9 mouse cellular contexts compared by ENCODE assay signal in the genomic region with DNA sequence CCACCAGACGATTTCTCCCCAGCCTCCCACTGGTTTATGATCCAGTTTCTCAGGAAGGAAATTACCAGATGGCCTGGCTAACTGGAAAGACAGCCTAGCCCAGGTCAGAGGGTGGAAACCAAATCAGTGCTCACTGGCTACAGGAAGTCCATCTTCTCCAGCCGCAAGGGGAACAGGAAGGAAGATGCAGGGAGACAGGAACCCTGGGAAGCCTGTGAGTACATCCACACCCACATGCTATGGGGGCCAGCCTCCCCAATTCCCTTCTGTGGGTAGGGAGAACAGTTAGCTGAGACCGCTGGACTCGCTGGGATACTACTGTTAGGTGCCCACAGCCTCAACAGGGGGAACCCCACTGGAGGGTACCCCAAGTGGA. TPM values are rescaled to one million over a fixed set of nuclear protein-coding genes. Genes with fewer than 3 reads are reported as not detected.
DNase-seq lines count a peak whose midpoint lies in the region; ATAC-seq and TF ChIP-seq lines count a peak whose summit lies in the region.
"Had no signal": no experiment of that assay in that cellular context is flagged by ENCODE, and none has a peak within 500 bp of the region (broad histone marks: within the 10 kb centered on the region; RNA-seq: fewer than 3 reads in every experiment).

No protein-coding gene starts in this region.

- no peak overlapping the region for H3K4me3 ChIP-seq in spleen, adult 2 months (ENCODE audit: extremely low read depth, insufficient read depth, insufficient read length)
- H3K4me3 ChIP-seq in hindbrain, embryonic 13.5 days: no peak overlapping the region
- peak overlapping the region; percentile 68 for H3K4me3 ChIP-seq in liver, embryonic 15.5 days (replicated peaks)
- H3K4me3 ChIP-seq in thymus, adult 2 months (ENCODE audit: control insufficient read depth, insufficient read depth, low read length): no peak overlapping the region

- H3K4me2 ChIP-seq in hindbrain, embryonic 13.5 days: no peak overlapping the region
- H3K4me2 ChIP-seq in liver, embryonic 15.5 days: peak overlapping the region; percentile 87

- DNase-seq in spleen, adult 2 months (ENCODE audit: low read depth in 1 of 2, low spot score in 2 of 2): no peak
- no peak for DNase-seq in spleen, postnatal 14 days (ENCODE audit: low spot score in 2 of 2)
- DNase-seq in thymus, adult 2 months: no peak
- no peak for DNase-seq in thymus, postnatal 36 days
- DNase-seq in layer of hippocampus, postnatal 10 days (ENCODE audit: low spot score in 2 of 2): no peak
- no peak for DNase-seq in frontal cortex, adult 2 months (ENCODE audit: extremely low spot score in 1 of 2, low spot score in 1 of 2)

- no peaks in the 10 kb centered on the region for H3K9me3 ChIP-seq in hindbrain, embryonic 13.5 days
- no peaks in the 10 kb centered on the region for H3K9me3 ChIP-seq in liver, embryonic 15.5 days (replicated peaks)

- H3K27ac ChIP-seq in spleen, adult 2 months (ENCODE audit: insufficient read depth, low read length): peak overlapping the region; percentile 44
- peak overlapping the region; percentile 44; the same call in 1 of the 2 replicates for H3K27ac ChIP-seq in hindbrain, embryonic 13.5 days
- peak overlapping the region; percentile 100 for H3K27ac ChIP-seq in liver, embryonic 15.5 days (replicated peaks)
- no peak overlapping the region for H3K27ac ChIP-seq in thymus, adult 2 months (ENCODE audit: control insufficient read depth, insufficient read depth, low read length)

- H3K27me3 ChIP-seq in spleen, adult 2 months (ENCODE audit: control insufficient read depth, insufficient read depth, low read length): no peaks in the 10 kb centered on the region
- no peaks in the 10 kb centered on the region for H3K27me3 ChIP-seq in hindbrain, embryonic 13.5 days
- H3K27me3 ChIP-seq in liver, embryonic 15.5 days: no peaks in the 10 kb centered on the region
- H3K27me3 ChIP-seq in thymus, adult 2 months (ENCODE audit: control insufficient read depth, insufficient read depth, low read length): no peaks in the 10 kb centered on the region

- 63% methylated on average over 4 of the region's 4 CpGs for WGBS in spleen, adult 2 months
- 79% methylated on average over 4 of the region's 4 CpGs for WGBS in hindbrain, embryonic 13.5 days
- 38% methylated on average over 4 of the region's 4 CpGs for WGBS in liver, embryonic 15.5 days (ENCODE audit: insufficient replicate concordance)
- 82% methylated on average over 4 of the region's 4 CpGs for WGBS in thymus, adult 2 months

- ATAC-seq in hindbrain, embryonic 13.5 days (ENCODE audit: low FRiP score): no peak
- ATAC-seq in liver, embryonic 15.5 days (ENCODE audit: insufficient read depth): no peak

- H3K4me1 ChIP-seq in spleen, adult 2 months (ENCODE audit: control insufficient read depth, insufficient read depth, insufficient read length): peaks cover 33% of the 10 kb centered on the region
- peaks cover 54% of the 10 kb centered on the region for H3K4me1 ChIP-seq in hindbrain, embryonic 13.5 days (replicated peaks)
- H3K4me1 ChIP-seq in liver, embryonic 15.5 days (replicated peaks): peaks cover 95% of the 10 kb centered on the region
- peaks cover 21% of the 10 kb centered on the region for H3K4me1 ChIP-seq in thymus, adult 2 months (replicated peaks; ENCODE audit: control insufficient read depth, insufficient read depth, low read length)

- peaks cover 21% of the 10 kb centered on the region for H3K36me3 ChIP-seq in spleen, adult 2 months (ENCODE audit: control insufficient read depth, insufficient read depth, low read length)
- peaks cover 4% of the 10 kb centered on the region; the same call in 1 of the 2 replicates for H3K36me3 ChIP-seq in hindbrain, embryonic 13.5 days
- peaks cover 52% of the 10 kb centered on the region for H3K36me3 ChIP-seq in liver, embryonic 15.5 days (replicated peaks)
- peaks cover under 1% of the 10 kb centered on the region; the same call in 1 of the 2 replicates for H3K36me3 ChIP-seq in thymus, adult 2 months (ENCODE audit: control insufficient read depth, insufficient read depth, low read length)

- H3K9ac ChIP-seq in hindbrain, embryonic 13.5 days: no peak overlapping the region
- peak overlapping the region; percentile 89 for H3K9ac ChIP-seq in liver, embryonic 15.5 days

- no peak for TF ChIP-seq POLR2A in spleen, adult 2 months (IDR thresholded peaks at IDR 0.05; ENCODE audit: low read depth, low read length)
- TF ChIP-seq POLR2A in thymus, adult 2 months (IDR thresholded peaks at IDR 0.05; ENCODE audit: control insufficient read depth, extremely low read depth, insufficient read depth, low read length, poor library complexity): no peak

- no peak for TF ChIP-seq CTCF in spleen, adult 2 months (IDR thresholded peaks at IDR 0.05; ENCODE audit: extremely low read depth, insufficient read depth, insufficient read length, insufficient replicate concordance)
- TF ChIP-seq CTCF in thymus, adult 2 months (IDR thresholded peaks at IDR 0.05; ENCODE audit: borderline replicate concordance, control insufficient read depth, extremely low read depth, insufficient read depth, low read length, poor library complexity): no peak

RNA-seq across cellular contexts. Expression of gene Gpr146, which starts 10.7 kb away (rescaled TPM):
- 32.2 and 36.3 TPM in 2 replicates for polyA plus RNA-seq in spleen, adult 2 months (2012; rRNA removed)
- 1.6 and 2.4 TPM in 2 replicates for polyA plus RNA-seq in hindbrain, embryonic 13.5 days (2015; fragmentation: Nextera tagmentation; extraction: Ambion mirVana)
- 25.0 and 26.4 TPM in 2 replicates for polyA plus RNA-seq in liver, embryonic 15.5 days (2015; fragmentation: Nextera tagmentation; extraction: Ambion mirVana)
- polyA plus RNA-seq in thymus, adult 2 months (2012; rRNA removed): 33.9 and 40.1 TPM in 2 replicates
- 1 to 10 TPM; 6.8 to 7.8 TPM for total RNA-seq in layer of hippocampus, postnatal 10 days (2021)
- 12.0 and 15.2 TPM in 2 replicates for polyA plus RNA-seq in frontal cortex, adult 2 months (2012; rRNA removed)

RNA-seq across cellular contexts. Expression of gene C130050O18Rik, which starts 16.9 kb away (rescaled TPM):
- 8.1 and 11.9 TPM in 2 replicates for polyA plus RNA-seq in spleen, adult 2 months (2012; rRNA removed)
- polyA plus RNA-seq in hindbrain, embryonic 13.5 days (2015; fragmentation: Nextera tagmentation; extraction: Ambion mirVana): 0.13 and 0.22 TPM in 2 replicates
- 1.9 and 2.4 TPM in 2 replicates for polyA plus RNA-seq in liver, embryonic 15.5 days (2015; fragmentation: Nextera tagmentation; extraction: Ambion mirVana)
- polyA plus RNA-seq in thymus, adult 2 months (2012; rRNA removed): 1.5 and 2.1 TPM in 2 replicates
- total RNA-seq in layer of hippocampus, postnatal 10 days (2021): under 1 TPM; 0.22 to 0.32 TPM
- 0.42 and 0.44 TPM in 2 replicates for polyA plus RNA-seq in frontal cortex, adult 2 months (2012; rRNA removed)

RNA-seq across cellular contexts. Expression of gene Gper1, which starts 34.8 kb away (rescaled TPM):
- polyA plus RNA-seq in spleen, adult 2 months (2012; rRNA removed): 0.39 TPM in 2 replicates
- polyA plus RNA-seq in hindbrain, embryonic 13.5 days (2015; fragmentation: Nextera tagmentation; extraction: Ambion mirVana): 7.6 and 7.9 TPM in 2 replicates
- 0.10 and 0.14 TPM in 2 replicates for polyA plus RNA-seq in liver, embryonic 15.5 days (2015; fragmentation: Nextera tagmentation; extraction: Ambion mirVana)
- 1.5 and 2.1 TPM in 2 replicates for polyA plus RNA-seq in thymus, adult 2 months (2012; rRNA removed)
- 1 to 10 TPM; 3.7 to 3.8 TPM for total RNA-seq in layer of hippocampus, postnatal 10 days (2021)
- polyA plus RNA-seq in frontal cortex, adult 2 months (2012; rRNA removed): 4.7 and 5.7 TPM in 2 replicates

RNA-seq across cellular contexts. Expression of gene Cyp2w1, which starts 35.8 kb away (rescaled TPM):
- polyA plus RNA-seq in spleen, adult 2 months (2012; rRNA removed): not detected in 2 replicates
- polyA plus RNA-seq in hindbrain, embryonic 13.5 days (2015; fragmentation: Nextera tagmentation; extraction: Ambion mirVana): not detected in 2 replicates
- polyA plus RNA-seq in liver, embryonic 15.5 days (2015; fragmentation: Nextera tagmentation; extraction: Ambion mirVana): not detected in 2 replicates
- polyA plus RNA-seq in thymus, adult 2 months (2012; rRNA removed): 0.20 and 1.2 TPM in 2 replicates
- total RNA-seq in layer of hippocampus, postnatal 10 days (2021): not detected
- not detected in 2 replicates for polyA plus RNA-seq in frontal cortex, adult 2 months (2012; rRNA removed)
- polyA plus RNA-seq: thymus, postnatal 0 days had no signal

RNA-seq across cellular contexts. Expression of gene Cox19, which starts 37.0 kb away (rescaled TPM):
- polyA plus RNA-seq in spleen, adult 2 months (2012; rRNA removed): 27.2 and 36.2 TPM in 2 replicates
- 116 and 124 TPM in 2 replicates for polyA plus RNA-seq in hindbrain, embryonic 13.5 days (2015; fragmentation: Nextera tagmentation; extraction: Ambion mirVana)
- polyA plus RNA-seq in liver, embryonic 15.5 days (2015; fragmentation: Nextera tagmentation; extraction: Ambion mirVana): 44.3 and 49.3 TPM in 2 replicates
- 84.7 and 99.2 TPM in 2 replicates for polyA plus RNA-seq in thymus, adult 2 months (2012; rRNA removed)
- 10 to 100 TPM; 74.9 to 79.5 TPM for total RNA-seq in layer of hippocampus, postnatal 10 days (2021)
- polyA plus RNA-seq in frontal cortex, adult 2 months (2012; rRNA removed): 93.5 and 97.3 TPM in 2 replicates
